10 mouse cellular contexts compared by ENCODE assay signal in genomic region chr4:41678863-41679262, GRCm38 (mm10). TPM values are rescaled to one million over a fixed set of nuclear protein-coding genes. Genes with fewer than 3 reads are reported as not detected.
DNase-seq lines count a peak whose midpoint lies in the region; ATAC-seq lines count a peak whose summit lies in the region.
"Had no signal": no experiment of that assay in that cellular context is flagged by ENCODE, and none has a peak within 500 bp of the region (broad histone marks: within the 10 kb centered on the region; RNA-seq: fewer than 3 reads in every experiment).

No protein-coding gene starts in this region.

- H3K4me2 ChIP-seq in forebrain, embryonic 16.5 days (ENCODE audit: low read length): no peak overlapping the region
- H3K4me2 ChIP-seq in midbrain, embryonic 13.5 days (replicated peaks): no peak overlapping the region

- H3K36me3 ChIP-seq in forebrain, embryonic 10.5 days (replicated peaks): peaks cover 74% of the 10 kb centered on the region
- H3K36me3 ChIP-seq in forebrain, embryonic 16.5 days (ENCODE audit: control insufficient read depth, insufficient read depth): no peaks in the 10 kb centered on the region
- H3K36me3 ChIP-seq in midbrain, embryonic 13.5 days: no peaks in the 10 kb centered on the region; the same call in 1 of the 2 replicates

- H3K4me3 ChIP-seq in forebrain, embryonic 10.5 days: no peak overlapping the region
- H3K4me3 ChIP-seq in forebrain, embryonic 16.5 days (replicated peaks; ENCODE audit: low read length): no peak overlapping the region
- no peak overlapping the region for H3K4me3 ChIP-seq in brown adipose tissue, adult 24 weeks (ENCODE audit: insufficient read depth, low read depth, low read length)
- H3K4me3 ChIP-seq in midbrain, embryonic 13.5 days (replicated peaks): no peak overlapping the region

- peak overlapping the region; percentile 76 for H3K27ac ChIP-seq in forebrain, embryonic 10.5 days
- H3K27ac ChIP-seq in forebrain, embryonic 16.5 days (ENCODE audit: low read length): no peak overlapping the region
- peak overlapping the region; percentile 50 for H3K27ac ChIP-seq in brown adipose tissue, adult 24 weeks (replicated peaks; ENCODE audit: low read depth, low read length)
- H3K27ac ChIP-seq in midbrain, embryonic 13.5 days: peak overlapping the region; percentile 51; the same call in 1 of the 2 replicates

- no peaks in the 10 kb centered on the region for H3K9me3 ChIP-seq in forebrain, embryonic 10.5 days
- no peaks in the 10 kb centered on the region for H3K9me3 ChIP-seq in forebrain, embryonic 16.5 days (ENCODE audit: control insufficient read depth, low read length)
- H3K9me3 ChIP-seq in midbrain, embryonic 13.5 days: no peaks in the 10 kb centered on the region

- H3K4me1 ChIP-seq in forebrain, embryonic 10.5 days: peaks cover 92% of the 10 kb centered on the region
- peaks cover 70% of the 10 kb centered on the region for H3K4me1 ChIP-seq in forebrain, embryonic 16.5 days (replicated peaks; ENCODE audit: control insufficient read depth, insufficient read depth, low read length)
- peaks cover 3% of the 10 kb centered on the region; the same call in 1 of the 2 replicates for H3K4me1 ChIP-seq in brown adipose tissue, adult 24 weeks (ENCODE audit: control insufficient read depth, insufficient read depth, insufficient read length, low read length)
- H3K4me1 ChIP-seq in midbrain, embryonic 13.5 days (replicated peaks): peaks cover 87% of the 10 kb centered on the region

- 83% methylated on average over 6 of the region's 6 CpGs for whole genome bisulfite sequencing in forebrain, embryonic 10.5 days
- 59% methylated on average over 6 of the region's 6 CpGs for WGBS in forebrain, embryonic 16.5 days
- 70% methylated on average over 6 of the region's 6 CpGs for WGBS in midbrain, embryonic 13.5 days

- no peak for DNase-seq in forebrain, embryonic 10.5 days (ENCODE audit: extremely low spot score, low spot score)
- peak; percentile 29 for DNase-seq in kidney, adult 9 months
- no peak for DNase-seq in kidney, adult 8-10 months
- DNase-seq in embryo, embryonic 10.5 days (ENCODE audit: low spot score): no peak
- no peak for DNase-seq in thymus, postnatal 10 days (ENCODE audit: low spot score in 2 of 2)
- DNase-seq: heart, adult 18-20 months; liver, postnatal 0 days had no signal

- no peak overlapping the region for H3K9ac ChIP-seq in forebrain, embryonic 16.5 days (replicated peaks; ENCODE audit: low read depth, low read length)
- peak overlapping the region; percentile 44; the same call in 1 of the 2 replicates for H3K9ac ChIP-seq in midbrain, embryonic 13.5 days (replicated peaks)
- H3K9ac ChIP-seq: liver, postnatal 0 days had no signal

- ATAC-seq in forebrain, embryonic 16.5 days: no peak
- ATAC-seq in midbrain, embryonic 13.5 days: no peak
- ATAC-seq: liver, postnatal 0 days had no signal

- H3K27me3 ChIP-seq in forebrain, embryonic 10.5 days (ENCODE audit: poor library complexity, severe bottlenecking): peaks cover 48% of the 10 kb centered on the region
- no peaks in the 10 kb centered on the region for H3K27me3 ChIP-seq in forebrain, embryonic 16.5 days (replicated peaks; ENCODE audit: control insufficient read depth, insufficient read depth, low read length)
- no peaks in the 10 kb centered on the region for H3K27me3 ChIP-seq in midbrain, embryonic 13.5 days

RNA-seq across cellular contexts. Expression of gene Cntfr, which starts 18.0 kb away (rescaled TPM):
- 19.4 and 21.9 TPM in 2 replicates for polyA plus RNA-seq in forebrain, embryonic 10.5 days (2016; fragmentation: Nextera tagmentation; extraction: Ambion mirVana)
- polyA plus RNA-seq in forebrain, embryonic 16.5 days (2015; fragmentation: Nextera tagmentation; extraction: Ambion mirVana): 12.3 and 16.7 TPM in 2 replicates
- 5.5 and 8.4 TPM in 2 replicates for polyA plus RNA-seq in brown adipose tissue, adult 24 weeks (2012; ENCODE audit: insufficient read depth, insufficient read length, missing spikeins)
- 27.6 and 32.7 TPM in 2 replicates for polyA plus RNA-seq in midbrain, embryonic 13.5 days (2015; fragmentation: Nextera tagmentation; extraction: Ambion mirVana)

RNA-seq across cellular contexts. Expression of gene Il11ra1, which starts 20.9 kb away (rescaled TPM):
- 82.0 and 90.0 TPM in 2 replicates for polyA plus RNA-seq in forebrain, embryonic 10.5 days (2016; fragmentation: Nextera tagmentation; extraction: Ambion mirVana)
- 28.3 and 29.2 TPM in 2 replicates for polyA plus RNA-seq in forebrain, embryonic 16.5 days (2015; fragmentation: Nextera tagmentation; extraction: Ambion mirVana)
- polyA plus RNA-seq in brown adipose tissue, adult 24 weeks (2012; ENCODE audit: insufficient read depth, insufficient read length, missing spikeins): 53.3 and 56.1 TPM in 2 replicates
- polyA plus RNA-seq in midbrain, embryonic 13.5 days (2015; fragmentation: Nextera tagmentation; extraction: Ambion mirVana): 34.0 and 34.9 TPM in 2 replicates

RNA-seq across cellular contexts. Expression of gene Rpp25l, which starts 34.5 kb away (rescaled TPM):
- 97.3 and 98.1 TPM in 2 replicates for polyA plus RNA-seq in forebrain, embryonic 10.5 days (2016; fragmentation: Nextera tagmentation; extraction: Ambion mirVana)
- polyA plus RNA-seq in forebrain, embryonic 16.5 days (2015; fragmentation: Nextera tagmentation; extraction: Ambion mirVana): 51.7 and 60.5 TPM in 2 replicates
- polyA plus RNA-seq in brown adipose tissue, adult 24 weeks (2012; ENCODE audit: insufficient read depth, insufficient read length, missing spikeins): 9.0 and 13.5 TPM in 2 replicates
- polyA plus RNA-seq in midbrain, embryonic 13.5 days (2015; fragmentation: Nextera tagmentation; extraction: Ambion mirVana): 63.9 and 67.4 TPM in 2 replicates

RNA-seq across cellular contexts. Expression of gene Enho, which starts 38.7 kb away (rescaled TPM):
- 19.7 and 21.3 TPM in 2 replicates for polyA plus RNA-seq in forebrain, embryonic 10.5 days (2016; fragmentation: Nextera tagmentation; extraction: Ambion mirVana)
- 51.5 and 68.4 TPM in 2 replicates for polyA plus RNA-seq in forebrain, embryonic 16.5 days (2015; fragmentation: Nextera tagmentation; extraction: Ambion mirVana)
- 1.8 TPM in 1 of 2 replicates, not detected in the other for polyA plus RNA-seq in brown adipose tissue, adult 24 weeks (2012; ENCODE audit: insufficient read depth, insufficient read length, missing spikeins)
- 81.6 and 92.1 TPM in 2 replicates for polyA plus RNA-seq in midbrain, embryonic 13.5 days (2015; fragmentation: Nextera tagmentation; extraction: Ambion mirVana)

RNA-seq across cellular contexts. Expression of gene Dctn3, which starts 44.1 kb away (rescaled TPM):
- polyA plus RNA-seq in forebrain, embryonic 10.5 days (2016; fragmentation: Nextera tagmentation; extraction: Ambion mirVana): 141 and 142 TPM in 2 replicates
- 304 and 315 TPM in 2 replicates for polyA plus RNA-seq in forebrain, embryonic 16.5 days (2015; fragmentation: Nextera tagmentation; extraction: Ambion mirVana)
- polyA plus RNA-seq in brown adipose tissue, adult 24 weeks (2012; ENCODE audit: insufficient read depth, insufficient read length, missing spikeins): 111 and 118 TPM in 2 replicates
- 270 and 278 TPM in 2 replicates for polyA plus RNA-seq in midbrain, embryonic 13.5 days (2015; fragmentation: Nextera tagmentation; extraction: Ambion mirVana)
